Mouse (Mus musculus) bone marrow macrophage, adult 2 months (primary cell): ENCODE data around the gene Stox2. TPM values are rescaled to one million over a fixed set of nuclear protein-coding genes. Genes with fewer than 3 reads are reported as not detected.

ENCODE experiments used
- H3K27ac ChIP-seq: 2 replicates; pipeline ENCODE4 v1.5.1; 2012; ENCODE audit warnings: low read depth, low read length; ENCODE audit not compliant: insufficient read depth
- H3K4me1 ChIP-seq: 2 replicates; pipeline ENCODE4 v1.6.1; 2012; ENCODE audit warnings: low read length; ENCODE audit not compliant: control insufficient read depth, insufficient read depth
- H3K4me3 ChIP-seq: 2 replicates; pipeline ENCODE4 v1.5.1; 2012; ENCODE audit warnings: mild to moderate bottlenecking, low read length, moderate library complexity; ENCODE audit not compliant: insufficient read depth
- CTCF ChIP-seq: IDR thresholded peaks from 2 replicates; pipeline ENCODE4 v1.5.1; 2012; ENCODE audit warnings: low read depth, mild to moderate bottlenecking, low read length, moderate library complexity
- POLR2A ChIP-seq: IDR thresholded peaks from 2 replicates; pipeline ENCODE4 v1.6.1; 2012; ENCODE audit warnings: mild to moderate bottlenecking, low read depth, low read length, borderline replicate concordance
- polyA plus RNA-seq: library from polyadenylated mRNA; stranded (reverse); fragments of >200 nt; gene quantifications from 2 replicates; pipeline ENCODE4 v1.2.4, GENCODE M21; 2012; ENCODE audit not compliant: missing spikeins, insufficient read depth, insufficient read length

Stox2 gene
- polyA plus RNA-seq, 1 experiment: 0.12 TPM

DNA sequence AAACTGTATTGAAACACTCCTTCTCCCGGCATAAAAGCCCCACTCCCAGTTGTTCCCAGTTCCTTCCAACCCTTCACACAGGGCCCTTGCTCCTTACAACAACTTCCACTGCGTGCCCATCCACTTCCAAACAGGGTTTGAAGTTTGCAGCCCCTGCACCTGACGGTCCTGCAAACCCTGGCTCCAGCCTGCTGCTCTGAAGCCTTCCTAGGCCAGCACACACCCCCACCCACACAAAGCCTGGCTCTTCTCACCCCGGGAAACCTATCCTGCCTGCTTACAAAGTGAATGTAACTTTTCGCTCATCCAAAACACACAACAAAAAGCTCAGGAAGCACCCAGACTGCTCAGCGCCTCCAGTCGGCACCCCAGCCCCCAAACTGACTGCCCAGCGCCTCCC, 37.1 kb downstream of the Stox2 start:
- no peak overlapping the region for H3K27ac ChIP-seq
- TF ChIP-seq CTCF: no peak
- TF ChIP-seq POLR2A: no peak
- no peaks in the 10 kb centered on the region for H3K4me1 ChIP-seq
- no peak overlapping the region for H3K4me3 ChIP-seq

DNA sequence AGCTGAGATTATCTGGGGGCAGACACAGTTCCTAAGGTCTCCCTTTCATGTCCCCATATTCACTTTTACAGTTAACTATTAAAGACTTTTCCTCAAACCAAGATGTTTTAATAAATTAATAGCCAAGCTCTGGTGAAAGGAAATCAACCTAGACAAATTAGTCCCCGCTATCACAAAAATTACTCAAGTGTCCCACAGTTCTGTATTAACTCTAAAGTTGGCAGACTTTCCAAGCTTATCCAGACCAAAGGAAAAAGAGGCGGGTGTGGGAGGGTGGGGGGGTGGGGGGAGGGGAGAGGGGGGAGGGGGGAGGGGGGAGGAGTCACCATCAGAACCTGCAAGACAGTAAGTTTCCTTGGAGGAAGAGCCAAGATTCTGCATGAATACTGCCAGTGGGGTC, 41.3 kb downstream of the Stox2 start:
- no peak overlapping the region for H3K27ac ChIP-seq
- H3K4me3 ChIP-seq: no peak overlapping the region
- no peaks in the 10 kb centered on the region for H3K4me1 ChIP-seq
- no peak for TF ChIP-seq CTCF
- TF ChIP-seq POLR2A: no peak

DNA sequence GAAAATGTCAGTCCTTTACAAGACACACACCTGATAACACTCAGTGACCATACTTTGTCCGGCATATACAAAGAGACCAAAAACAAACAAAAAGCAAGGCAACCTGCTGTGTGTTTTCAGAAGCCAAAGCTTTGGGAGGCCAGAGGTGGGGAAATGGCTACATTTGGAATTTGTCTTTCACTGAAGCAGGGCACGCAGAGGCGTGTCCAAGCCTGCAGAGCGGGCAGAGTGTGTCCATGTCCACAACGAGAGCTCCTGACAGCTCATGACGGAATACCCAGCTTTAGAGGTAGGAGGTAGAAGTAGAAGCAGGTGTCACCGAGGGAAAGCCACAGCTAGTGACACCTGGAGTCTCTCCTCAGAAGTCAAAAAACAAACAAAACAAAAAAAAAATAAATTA, 53.2 kb downstream of the Stox2 start:
- TF ChIP-seq POLR2A (no peak), CTCF (no peak)
- no peak overlapping the region for H3K27ac ChIP-seq
- no peak overlapping the region for H3K4me3 ChIP-seq
- H3K4me1 ChIP-seq: no peaks in the 10 kb centered on the region

GRCm38 (mm10) chr8:47392290-47392689, 53.9 kb downstream of the Stox2 start:
- no peak overlapping the region for H3K27ac ChIP-seq
- TF ChIP-seq POLR2A (no peak), CTCF (no peak)
- H3K4me1 ChIP-seq: no peaks in the 10 kb centered on the region
- H3K4me3 ChIP-seq: no peak overlapping the region

- TF ChIP-seq CTCF (no peak), POLR2A (no peak)
- Histone ChIP-seq H3K4me1 (no peaks in the 10 kb centered on the region), H3K4me3 (no peak overlapping the region), H3K27ac (no peak overlapping the region)
Measured at GRCm38 (mm10) chr8:47391844-47392243, 54.3 kb downstream of the Stox2 start.

GRCm38 (mm10) chr8:47389430-47389829, 56.7 kb downstream of the Stox2 start:
- no peaks in the 10 kb centered on the region for H3K4me1 ChIP-seq
- TF ChIP-seq POLR2A (no peak), CTCF (no peak)
- H3K27ac ChIP-seq: no peak overlapping the region
- no peak overlapping the region for H3K4me3 ChIP-seq

DNA sequence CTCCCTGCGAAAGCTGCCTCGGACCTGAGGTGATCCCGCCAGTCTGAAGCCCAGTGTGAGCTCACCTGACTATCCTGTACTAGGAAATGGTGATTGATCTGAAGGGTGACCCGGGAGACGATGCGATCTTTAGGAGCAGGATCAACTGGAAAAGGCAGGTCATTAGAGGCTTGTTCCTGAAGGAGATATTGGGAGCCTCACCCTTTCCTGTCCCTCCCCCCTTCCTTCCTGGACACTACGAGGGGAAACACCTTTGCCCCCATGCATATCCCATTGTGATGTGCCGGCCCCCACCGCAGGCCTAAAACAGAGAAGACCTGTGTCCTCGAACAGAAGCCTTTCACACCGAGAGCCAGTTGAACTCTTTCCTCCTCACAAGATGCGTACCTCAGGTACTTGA, 58.0 kb downstream of the Stox2 start:
- no peak for TF ChIP-seq POLR2A
- H3K27ac ChIP-seq: no peak overlapping the region
- H3K4me3 ChIP-seq: no peak overlapping the region
- H3K4me1 ChIP-seq: no peaks in the 10 kb centered on the region

DNA sequence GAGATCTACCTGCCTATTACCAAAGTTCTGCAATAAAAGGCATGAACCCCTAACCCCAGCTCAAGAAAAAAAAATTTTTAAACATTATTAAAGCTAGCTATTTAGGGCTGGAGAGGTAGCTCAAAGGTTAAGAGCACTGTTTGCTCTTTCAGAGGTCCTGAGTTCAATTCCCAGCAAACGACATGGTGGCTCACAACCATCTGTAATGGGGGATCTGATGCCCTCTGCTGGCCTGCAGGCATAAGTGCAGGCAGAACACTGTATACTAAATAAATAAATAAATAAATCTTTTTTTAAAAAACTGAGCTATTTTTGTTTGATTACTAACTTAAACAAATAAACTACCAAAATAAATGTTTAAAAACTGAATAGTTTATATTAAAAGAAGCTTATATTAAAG, 60.4 kb downstream of the Stox2 start:
- peak; percentile 30; the same call in 1 of the 2 replicates for TF ChIP-seq CTCF
- TF ChIP-seq POLR2A: no peak
- H3K4me1 ChIP-seq: no peaks in the 10 kb centered on the region
- no peak overlapping the region for H3K4me3 ChIP-seq
- H3K27ac ChIP-seq: no peak overlapping the region

DNA sequence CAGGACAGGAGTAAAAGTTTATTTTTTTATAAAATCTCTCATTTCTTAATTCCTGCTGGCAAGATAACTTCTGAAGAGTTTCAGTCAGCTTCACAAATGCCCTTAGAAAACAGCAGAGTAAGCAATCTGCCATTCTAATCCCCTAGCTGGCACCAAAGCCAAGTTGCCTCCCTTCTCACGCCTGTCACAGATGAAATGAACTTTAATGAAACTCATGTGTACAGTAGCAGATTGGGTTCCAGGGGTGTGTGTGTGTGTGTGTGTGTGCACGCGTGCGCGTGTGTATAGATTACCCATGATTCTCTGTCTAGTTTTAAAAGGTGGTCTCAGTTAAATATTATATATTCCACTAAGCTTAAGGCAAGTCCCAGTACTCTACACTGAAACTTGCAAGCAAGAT, 62.0 kb downstream of the Stox2 start:
- TF ChIP-seq POLR2A (no peak), CTCF (no peak)

DNA sequence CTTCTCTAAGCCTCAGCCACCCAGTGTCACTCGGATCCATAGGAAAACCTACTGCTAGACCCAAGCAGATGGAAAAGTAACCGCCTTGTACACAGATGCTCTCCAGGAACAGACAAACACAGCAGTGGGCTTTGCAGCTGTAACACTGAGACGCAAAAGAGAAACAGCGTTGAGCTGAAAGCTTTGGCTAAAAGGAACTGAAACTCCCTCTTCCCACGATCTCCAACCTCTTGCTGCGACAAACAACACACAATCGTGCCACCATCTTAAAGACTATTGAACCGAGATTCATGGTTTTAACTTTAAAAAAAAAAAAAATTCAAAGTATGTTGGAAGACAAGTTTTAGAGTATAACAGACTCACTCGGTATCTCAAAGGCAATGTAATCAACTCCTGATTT, 62.5 kb downstream of the Stox2 start:
- Histone ChIP-seq H3K4me1 (no peaks in the 10 kb centered on the region), H3K27ac (no peak overlapping the region), H3K4me3 (no peak overlapping the region)
- TF ChIP-seq CTCF (no peak), POLR2A (no peak)

More for the DNA sequence above, 62.0 kb downstream of the Stox2 start:
- Histone ChIP-seq H3K4me1 (no peaks in the 10 kb centered on the region), H3K27ac (no peak overlapping the region), H3K4me3 (no peak overlapping the region)

GRCm38 (mm10) chr8:47381216-47381615, 64.9 kb downstream of the Stox2 start:
- H3K27ac ChIP-seq: no peak overlapping the region

More at GRCm38 (mm10) chr8:47381216-47381615, 64.9 kb downstream of the Stox2 start:
- H3K4me3 ChIP-seq: no peak overlapping the region
- TF ChIP-seq POLR2A: no peak
- no peak for TF ChIP-seq CTCF
- H3K4me1 ChIP-seq: no peaks in the 10 kb centered on the region
